Mouse (Mus musculus) embryonic fibroblast, embryonic 13.5 days (primary cell): ENCODE data around the gene Greb1.
"Not testable (repeated sequence)": the region's sequence is repeated elsewhere in the genome, so short reads cannot be mapped to it uniquely, and the experiment has no call there.

Experiments used
- CTCF ChIP-seq: IDR thresholded peaks from 2 replicates; pipeline ENCODE4 v1.5.1; 2011; ENCODE audit warnings: mild to moderate bottlenecking, control low read depth, low read length, moderate library complexity, borderline replicate concordance; ENCODE audit not compliant: insufficient read depth
- POLR2A ChIP-seq: IDR thresholded peaks from 2 replicates; pipeline ENCODE4 v1.6.1; 2011; ENCODE audit warnings: low read depth, mild to moderate bottlenecking, control low read depth, low read length, moderate library complexity

DNA sequence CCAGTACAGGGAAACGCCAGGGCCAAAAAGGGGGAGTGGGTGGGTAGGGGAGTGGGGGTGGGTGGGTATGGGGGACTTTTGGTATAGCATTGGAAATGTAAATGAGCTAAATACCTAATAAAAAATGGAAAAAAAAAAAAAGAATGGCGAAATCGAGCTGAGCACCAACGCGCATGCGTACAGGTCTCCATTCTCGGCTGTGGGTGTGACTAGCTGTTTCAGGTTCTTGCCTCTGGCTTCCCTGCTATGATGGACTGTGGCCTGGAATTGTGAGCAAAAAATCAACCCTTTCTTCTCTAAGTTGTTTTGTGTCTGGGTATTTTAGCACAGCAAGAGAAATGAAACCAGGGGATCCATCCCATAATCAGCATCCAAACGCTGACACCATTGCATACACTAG, 105.4 kb downstream of the Greb1 start:
- not testable (repeated sequence) for TF ChIP-seq CTCF, POLR2A
